Comparison of ENCODE assay signal across 8 mouse cellular contexts in the genomic region with DNA sequence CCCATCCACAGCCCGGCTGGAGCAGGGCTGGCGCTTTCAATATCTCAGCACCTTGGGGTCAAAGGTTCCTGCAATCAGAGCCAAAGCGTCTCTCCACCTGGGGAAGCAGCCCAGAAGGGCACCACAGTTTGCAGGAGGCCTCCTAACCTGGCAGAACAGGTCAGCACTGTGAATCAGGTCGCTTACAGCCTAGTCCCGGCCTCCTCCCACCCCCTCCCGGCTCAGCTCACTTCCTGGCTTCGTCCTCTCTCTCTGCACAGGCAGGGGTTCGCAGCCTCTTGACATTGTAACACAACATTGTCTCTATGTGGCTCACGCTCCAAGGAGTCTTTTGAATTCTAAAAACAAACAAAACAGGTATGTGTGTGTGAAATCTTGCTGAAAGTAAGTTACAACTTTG. TPM values are rescaled to one million over a fixed set of nuclear protein-coding genes. Genes with fewer than 3 reads are reported as not detected.
DNase-seq lines count a peak whose midpoint lies in the region; ATAC-seq and TF ChIP-seq lines count a peak whose summit lies in the region.

No protein-coding gene starts in this region.

- ATAC-seq in lung, postnatal 0 days = peak; percentile 60
- no peak for ATAC-seq in forebrain, embryonic 15.5 days (replicated peaks)
- peak; percentile 45; the same call in 1 of the 2 replicates for ATAC-seq in stomach, embryonic 16.5 days (ENCODE audit: insufficient read depth, low FRiP score)
- no peak for ATAC-seq in cerebellum, adult (ENCODE audit: insufficient number of reproducible peaks, low FRiP score, low TSS enrichment)

- peak overlapping the region; percentile 78 for H3K27ac ChIP-seq in lung, postnatal 0 days (ENCODE audit: low read length)
- H3K27ac ChIP-seq in forebrain, embryonic 15.5 days (replicated peaks) = peak overlapping the region; percentile 64
- H3K27ac ChIP-seq in stomach, embryonic 16.5 days (ENCODE audit: low read length) = peak overlapping the region; percentile 93

- 27% methylated on average over 9 of the region's 9 CpGs for WGBS in lung, postnatal 0 days
- 41% methylated on average over 9 of the region's 9 CpGs for whole genome bisulfite sequencing in forebrain, embryonic 15.5 days
- WGBS in stomach, embryonic 16.5 days = 29% methylated on average over 9 of the region's 9 CpGs

- TF ChIP-seq EP300 in lung, postnatal 0 days (IDR thresholded peaks at IDR 0.05) = no peak

- TF ChIP-seq CTCF in lung, postnatal 0 days (IDR thresholded peaks at IDR 0.05) = no peak

- H3K9ac ChIP-seq in lung, postnatal 0 days (replicated peaks; ENCODE audit: low read depth) = no peak overlapping the region
- no peak overlapping the region for H3K9ac ChIP-seq in forebrain, embryonic 15.5 days (replicated peaks)
- peak overlapping the region; percentile 47 for H3K9ac ChIP-seq in stomach, embryonic 16.5 days (ENCODE audit: low read length)

- no peak overlapping the region for H3K4me3 ChIP-seq in lung, postnatal 0 days (ENCODE audit: low read depth, low read length)
- H3K4me3 ChIP-seq in forebrain, embryonic 15.5 days = no peak overlapping the region
- no peak overlapping the region for H3K4me3 ChIP-seq in stomach, embryonic 16.5 days (replicated peaks; ENCODE audit: low read length)

- peaks cover 14% of the 10 kb centered on the region; the same call in 1 of the 2 replicates for H3K4me1 ChIP-seq in lung, postnatal 0 days (ENCODE audit: insufficient read depth, low read depth, low read length)
- peaks cover 61% of the 10 kb centered on the region for H3K4me1 ChIP-seq in forebrain, embryonic 15.5 days
- peaks cover 69% of the 10 kb centered on the region for H3K4me1 ChIP-seq in stomach, embryonic 16.5 days (ENCODE audit: control insufficient read depth, insufficient read depth, low read length)

- peak; percentile 43 for DNase-seq in lung, postnatal 0 days (ENCODE audit: low spot score)
- DNase-seq in lung, postnatal 10 days = no peak
- DNase-seq in kidney, postnatal 14 days = peak; percentile 43
- no peak for DNase-seq in cerebellum, adult 11 months
- no peak for DNase-seq in layer of hippocampus, postnatal 10 days (ENCODE audit: low spot score in 2 of 2)

- no peak overlapping the region for H3K4me2 ChIP-seq in lung, postnatal 0 days (replicated peaks; ENCODE audit: low read depth, low read length)
- no peak overlapping the region for H3K4me2 ChIP-seq in forebrain, embryonic 15.5 days (replicated peaks)
- H3K4me2 ChIP-seq in stomach, embryonic 16.5 days (ENCODE audit: low read depth, low read length) = peak overlapping the region; percentile 14; the same call in 1 of the 2 replicates

- H3K27me3 ChIP-seq in lung, postnatal 0 days (replicated peaks; ENCODE audit: insufficient read depth, low read length) = no peaks in the 10 kb centered on the region
- H3K27me3 ChIP-seq in forebrain, embryonic 15.5 days = no peaks in the 10 kb centered on the region
- no peaks in the 10 kb centered on the region for H3K27me3 ChIP-seq in stomach, embryonic 16.5 days (ENCODE audit: control insufficient read depth, insufficient read depth, low read length)

- no peaks in the 10 kb centered on the region for H3K9me3 ChIP-seq in lung, postnatal 0 days (ENCODE audit: low read length)
- no peaks in the 10 kb centered on the region for H3K9me3 ChIP-seq in forebrain, embryonic 15.5 days
- H3K9me3 ChIP-seq in stomach, embryonic 16.5 days (replicated peaks; ENCODE audit: control insufficient read depth, low read length) = no peaks in the 10 kb centered on the region

- no peaks in the 10 kb centered on the region for H3K36me3 ChIP-seq in lung, postnatal 0 days (ENCODE audit: insufficient read depth, low read length)
- H3K36me3 ChIP-seq in forebrain, embryonic 15.5 days = peaks cover 3% of the 10 kb centered on the region; the same call in 1 of the 2 replicates
- H3K36me3 ChIP-seq in stomach, embryonic 16.5 days (ENCODE audit: control insufficient read depth, insufficient read depth, low read length) = no peaks in the 10 kb centered on the region

RNA-seq across cellular contexts. Expression of a gene that starts 15.8 kb away (rescaled TPM):
- polyA plus RNA-seq in lung, postnatal 0 days (2015; fragmentation: Nextera tagmentation; extraction: Ambion mirVana) = 16.4 and 18.2 TPM in 2 replicates
- polyA plus RNA-seq in forebrain, embryonic 15.5 days (2015; fragmentation: Nextera tagmentation; extraction: Ambion mirVana) = 35.6 and 37.9 TPM in 2 replicates
- 12.1 and 14.7 TPM in 2 replicates for polyA plus RNA-seq in stomach, embryonic 16.5 days (2015; fragmentation: Nextera tagmentation; extraction: Ambion mirVana)
- 100 to 1,000 TPM in 1 of 2 experiments, 10 to 100 TPM in 1; 92.7 to 101 TPM for total RNA-seq in layer of hippocampus, postnatal 10 days (2021)

Comparison
In these comparisons a context has a peak if more than half of its experiments do, and no peak if none do; other contexts are left out.
1. DNase-seq: peak in lung, postnatal 0 days (single experiment) and kidney, postnatal 14 days (single experiment); none in lung, postnatal 10 days (single experiment), cerebellum, adult 11 months (single experiment) and layer of hippocampus, postnatal 10 days (0 of 2).
2. ATAC-seq: peak in lung, postnatal 0 days (single experiment) and stomach, embryonic 16.5 days (single experiment); none in forebrain, embryonic 15.5 days (single experiment) and cerebellum, adult (single experiment).
3. Peak in every context shown above with its lines, with median percentiles within 50 percentile points of each other: H3K27ac ChIP-seq.